Mouse (Mus musculus): ENCODE results near the gene Gabrb3. TPM values are rescaled to one million over a fixed set of nuclear protein-coding genes. Genes with fewer than 3 reads are reported as not detected.
A peak's percentile ranks its signal among the peaks of the same experiment; 100 is the strongest.

Gene Gabrb3
- total RNA-seq, 2 experiments from 2014 or later: 0.16 to 0.18 TPM

- no peak for DNase-seq
- intact Hi-C loops (cut with DNase I; ENCODE audit: low total_unique reads): no loop called here
Measured at GRCm38 (mm10) chr7:57512955-57513354, 93.5 kb downstream of the Gabrb3 start.

GRCm38 (mm10) chr7:57529451-57529850 lies 110.0 kb downstream of the Gabrb3 start:
- intact Hi-C loops (cut with DNase I; ENCODE audit: low total_unique reads): no loop called here
- DNase-seq: no peak

- no peak for DNase-seq
- intact Hi-C loops (cut with DNase I; ENCODE audit: low total_unique reads): no loop called here
Measured at GRCm38 (mm10) chr7:57529954-57530353, 110.5 kb downstream of the Gabrb3 start.

GRCm38 (mm10) chr7:57532676-57533075 lies 113.2 kb downstream of the Gabrb3 start:
- DNase-seq: no peak
- intact Hi-C loops (cut with DNase I; ENCODE audit: low total_unique reads): no loop called here

GRCm38 (mm10) chr7:57538565-57538964 lies 119.1 kb downstream of the Gabrb3 start:
- intact Hi-C loops (cut with DNase I; ENCODE audit: low total_unique reads): no loop called here
- DNase-seq: no peak

GRCm38 (mm10) chr7:57560732-57561436 lies 141.4 kb downstream of the Gabrb3 start:
- DNase-seq: no peak
- intact Hi-C loops (cut with DNase I; ENCODE audit: low total_unique reads): no loop called here

- intact Hi-C loops (cut with DNase I; ENCODE audit: low total_unique reads): no loop called here
- DNase-seq: no peak
Measured at GRCm38 (mm10) chr7:57564403-57564802, 144.9 kb downstream of the Gabrb3 start.

- intact Hi-C loops (cut with DNase I; ENCODE audit: low total_unique reads): no loop called here
- DNase-seq: peak; percentile 18
Measured at GRCm38 (mm10) chr7:57590451-57591248, 171.2 kb downstream of the Gabrb3 start.

GRCm38 (mm10) chr7:57591249-57591577 lies 171.7 kb downstream of the Gabrb3 start:
- intact Hi-C loops (cut with DNase I; ENCODE audit: low total_unique reads): no loop called here
- peak; percentile 2 for DNase-seq

- intact Hi-C loops (cut with DNase I; ENCODE audit: low total_unique reads): no loop called here
- DNase-seq: peak; percentile 8
Measured at GRCm38 (mm10) chr7:57591578-57592431, 172.3 kb downstream of the Gabrb3 start.

- DNase-seq: no peak
- intact Hi-C loops (cut with DNase I; ENCODE audit: low total_unique reads): no loop called here
Measured at GRCm38 (mm10) chr7:57597341-57597740, 177.8 kb downstream of the Gabrb3 start.

- intact Hi-C loops (cut with DNase I; ENCODE audit: low total_unique reads): no loop called here
- DNase-seq: no peak
Measured at GRCm38 (mm10) chr7:57618697-57619096, 199.2 kb downstream of the Gabrb3 start.

- intact Hi-C loops (cut with DNase I; ENCODE audit: low total_unique reads): no loop called here
- DNase-seq: no peak
Measured at GRCm38 (mm10) chr7:57620036-57620435, 200.5 kb downstream of the Gabrb3 start.

- intact Hi-C loops (cut with DNase I; ENCODE audit: low total_unique reads): no loop called here
- no peak for DNase-seq
Measured at GRCm38 (mm10) chr7:57623718-57624117, 204.2 kb downstream of the Gabrb3 start.

GRCm38 (mm10) chr7:57635026-57635425 lies 215.5 kb downstream of the Gabrb3 start:
- DNase-seq: no peak
- intact Hi-C loops (cut with DNase I; ENCODE audit: low total_unique reads): no loop called here

- no peak for DNase-seq
- intact Hi-C loops (cut with DNase I; ENCODE audit: low total_unique reads): no loop called here
Measured at GRCm38 (mm10) chr7:57635687-57636086, 216.2 kb downstream of the Gabrb3 start.

GRCm38 (mm10) chr7:57640796-57641195 lies 221.3 kb downstream of the Gabrb3 start:
- intact Hi-C loops (cut with DNase I; ENCODE audit: low total_unique reads): no loop called here
- DNase-seq: no peak

GRCm38 (mm10) chr7:57647345-57647744 lies 227.9 kb downstream of the Gabrb3 start:
- DNase-seq: no peak
- intact Hi-C loops (cut with DNase I; ENCODE audit: low total_unique reads): no loop called here

GRCm38 (mm10) chr7:57648136-57648755 lies 228.8 kb downstream of the Gabrb3 start:
- intact Hi-C loops (cut with DNase I; ENCODE audit: low total_unique reads): no loop called here
- no peak for DNase-seq

GRCm38 (mm10) chr7:57677352-57677751 lies 257.9 kb downstream of the Gabrb3 start:
- no peak for DNase-seq
- intact Hi-C loops (cut with DNase I; ENCODE audit: low total_unique reads): no loop called here

All from gastrocnemius, postnatal 14 days (tissue).